Comparison of ENCODE assay signal across 10 mouse cellular contexts in the genomic region with DNA sequence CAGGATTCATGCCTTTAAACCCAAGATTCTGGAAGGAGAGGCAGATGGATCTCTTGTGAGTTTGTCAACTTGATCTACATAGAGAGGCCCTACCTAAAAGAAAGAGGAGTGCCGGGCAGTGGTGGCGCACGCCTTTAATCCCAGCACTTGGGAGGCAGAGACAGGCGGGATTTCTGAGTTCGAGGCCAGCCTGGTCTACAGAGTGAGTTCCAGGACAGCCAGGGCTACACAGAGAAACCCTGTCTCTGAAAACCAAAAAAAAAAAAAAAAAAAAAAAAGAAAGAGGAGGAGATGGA. TPM values are rescaled to one million over a fixed set of nuclear protein-coding genes. Genes with fewer than 3 reads are reported as not detected.
A peak's percentile ranks its signal among the peaks of the same experiment; 100 is the strongest.
DNase-seq lines count a peak whose midpoint lies in the region; ATAC-seq and TF ChIP-seq lines count a peak whose summit lies in the region.
"Not testable (repeated sequence)": the region's sequence is repeated elsewhere in the genome, so short reads cannot be mapped to it uniquely, and the experiment has no call there.
"Had no signal": no experiment of that assay in that cellular context is flagged by ENCODE, and none has a peak within 500 bp of the region (broad histone marks: within the 10 kb centered on the region; RNA-seq: fewer than 3 reads in every experiment).

No protein-coding gene starts in this region.

- H3K27me3 ChIP-seq in embryonic facial prominence, embryonic 14.5 days (replicated peaks; ENCODE audit: control insufficient read depth, insufficient read depth, low read length); hindbrain, embryonic 11.5 days (ENCODE audit: control insufficient read depth, insufficient read depth, low read length); kidney, embryonic 14.5 days (ENCODE audit: control insufficient read depth, insufficient read depth, low read length); liver, embryonic 12.5 days (replicated peaks); midbrain, embryonic 13.5 days; stomach, embryonic 15.5 days (replicated peaks): not testable (repeated sequence)

- H3K27ac ChIP-seq in ES-E14 (ENCODE audit: insufficient read depth, low read depth, low read length, poor library complexity, severe bottlenecking); embryonic facial prominence, embryonic 14.5 days (replicated peaks; ENCODE audit: low read depth, low read length); hindbrain, embryonic 11.5 days (ENCODE audit: low read depth, low read length); kidney, embryonic 14.5 days (ENCODE audit: low read depth, low read length); midbrain, embryonic 13.5 days: not testable (repeated sequence)
- peak overlapping the region; percentile 93 for H3K27ac ChIP-seq in gastrocnemius, adult 2 months
- H3K27ac ChIP-seq in liver, embryonic 12.5 days: peak overlapping the region; percentile 91
- peak overlapping the region; percentile 90; the same call in 1 of the 2 replicates for H3K27ac ChIP-seq in stomach, embryonic 15.5 days

- ATAC-seq in embryonic facial prominence, embryonic 14.5 days (ENCODE audit: low read depth); hindbrain, embryonic 11.5 days (ENCODE audit: low FRiP score); kidney, embryonic 14.5 days (ENCODE audit: low FRiP score, low TSS enrichment); liver, embryonic 12.5 days; midbrain, embryonic 13.5 days; stomach, embryonic 15.5 days (ENCODE audit: insufficient read depth, low FRiP score, low read depth): not testable (repeated sequence)

- not testable (repeated sequence) for H3K9me3 ChIP-seq in ES-E14 (ENCODE audit: control insufficient read depth, insufficient read depth, low read depth, low read length); embryonic facial prominence, embryonic 14.5 days (ENCODE audit: control insufficient read depth, low read length); hindbrain, embryonic 11.5 days (ENCODE audit: control insufficient read depth, low read length); kidney, embryonic 14.5 days (ENCODE audit: control insufficient read depth, low read length); liver, embryonic 12.5 days (replicated peaks); midbrain, embryonic 13.5 days; stomach, embryonic 15.5 days

- TF ChIP-seq CTCF in gastrocnemius, adult 2 months (IDR thresholded peaks at IDR 0.05): not testable (repeated sequence)

- H3K4me1 ChIP-seq in ES-E14 (ENCODE audit: control insufficient read depth in 2 of 2, insufficient read depth in 2 of 2, low read length in 2 of 2, poor library complexity in 1 of 2); embryonic facial prominence, embryonic 14.5 days (ENCODE audit: control insufficient read depth, insufficient read depth, low read length); hindbrain, embryonic 11.5 days (replicated peaks; ENCODE audit: control insufficient read depth, insufficient read depth, low read length); stomach, embryonic 15.5 days: not testable (repeated sequence)
- H3K4me1 ChIP-seq in kidney, embryonic 14.5 days (ENCODE audit: control insufficient read depth, insufficient read depth, low read length): peaks cover 19% of the 10 kb centered on the region; the same call in 1 of the 2 replicates
- peaks cover 70% of the 10 kb centered on the region for H3K4me1 ChIP-seq in liver, embryonic 12.5 days
- H3K4me1 ChIP-seq in midbrain, embryonic 13.5 days (replicated peaks): peaks cover 30% of the 10 kb centered on the region

- not testable (repeated sequence) for DNase-seq in ES-E14 (ENCODE audit: low read depth, low spot score); embryonic facial prominence, embryonic 14.5 days (ENCODE audit: low spot score); gastrocnemius, adult 2 months
- DNase-seq in hindbrain, embryonic 11.5 days (ENCODE audit: low spot score): peak; percentile 3

- not testable (repeated sequence) for H3K9ac ChIP-seq in ES-E14 (ENCODE audit: insufficient read depth, low read depth, low read length, poor library complexity, severe bottlenecking); embryonic facial prominence, embryonic 14.5 days (ENCODE audit: low read depth, low read length); kidney, embryonic 14.5 days (ENCODE audit: low read depth, low read length); stomach, embryonic 15.5 days
- H3K9ac ChIP-seq in hindbrain, embryonic 11.5 days (ENCODE audit: low read depth, low read length): 0 out of 2 replicates have a peak overlapping the region, but pooled peaks have one; percentile 94
- peak overlapping the region; percentile 100 for H3K9ac ChIP-seq in liver, embryonic 12.5 days
- H3K9ac ChIP-seq in midbrain, embryonic 13.5 days (replicated peaks): peak overlapping the region; percentile 94; the same call in 1 of the 2 replicates

- not testable (repeated sequence) for H3K36me3 ChIP-seq in ES-E14 (ENCODE audit: control insufficient read depth, insufficient read depth, low read length, poor library complexity, severe bottlenecking); embryonic facial prominence, embryonic 14.5 days (ENCODE audit: control insufficient read depth, insufficient read depth, low read length); hindbrain, embryonic 11.5 days (ENCODE audit: control insufficient read depth, insufficient read depth, low read length); kidney, embryonic 14.5 days (ENCODE audit: control insufficient read depth, insufficient read depth, low read length); liver, embryonic 12.5 days; midbrain, embryonic 13.5 days; stomach, embryonic 15.5 days

- 75% methylated on average over 5 of the region's 5 CpGs for WGBS in embryonic facial prominence, embryonic 14.5 days
- 77% methylated on average over 5 of the region's 5 CpGs for WGBS in hindbrain, embryonic 11.5 days
- 84% methylated on average over 5 of the region's 5 CpGs for WGBS in kidney, embryonic 14.5 days
- WGBS in liver, embryonic 12.5 days (ENCODE audit: insufficient replicate concordance): 61% methylated on average over 5 of the region's 5 CpGs
- WGBS in midbrain, embryonic 13.5 days: 82% methylated on average over 5 of the region's 5 CpGs
- 70% methylated on average over 5 of the region's 5 CpGs for WGBS in stomach, embryonic 15.5 days

- H3K4me2 ChIP-seq in embryonic facial prominence, embryonic 14.5 days (ENCODE audit: low read depth, low read length): peak overlapping the region; percentile 92; the same call in 1 of the 2 replicates
- H3K4me2 ChIP-seq in hindbrain, embryonic 11.5 days (replicated peaks; ENCODE audit: low read depth, low read length): not testable (repeated sequence)
- H3K4me2 ChIP-seq in kidney, embryonic 14.5 days (replicated peaks; ENCODE audit: low read depth, low read length): peak overlapping the region; percentile 79; the same call in 1 of the 2 replicates
- H3K4me2 ChIP-seq in liver, embryonic 12.5 days: peak overlapping the region; percentile 73
- peak overlapping the region; percentile 89 for H3K4me2 ChIP-seq in midbrain, embryonic 13.5 days (replicated peaks)
- peak overlapping the region; percentile 76; the same call in 1 of the 2 replicates for H3K4me2 ChIP-seq in stomach, embryonic 15.5 days

- peak overlapping the region; percentile 82 to 89; a peak in 3 of 4 replicates for H3K4me3 ChIP-seq in ES-E14 (ENCODE audit: insufficient read depth in 1 of 2, low read depth in 1 of 2, low read length in 2 of 2, poor library complexity in 1 of 2, severe bottlenecking in 1 of 2)
- 0 out of 2 replicates have a peak overlapping the region, but pooled peaks have one; percentile 95 for H3K4me3 ChIP-seq in embryonic facial prominence, embryonic 14.5 days (ENCODE audit: low read depth, low read length)
- H3K4me3 ChIP-seq in gastrocnemius, adult 2 months: peak overlapping the region; percentile 96
- H3K4me3 ChIP-seq in hindbrain, embryonic 11.5 days (ENCODE audit: low read depth, low read length): not testable (repeated sequence)
- peak overlapping the region; percentile 82 for H3K4me3 ChIP-seq in kidney, embryonic 14.5 days (ENCODE audit: low read length)
- H3K4me3 ChIP-seq in liver, embryonic 12.5 days: peak overlapping the region; percentile 98
- H3K4me3 ChIP-seq in midbrain, embryonic 13.5 days (replicated peaks): peak overlapping the region; percentile 95
- 0 out of 2 replicates have a peak overlapping the region, but pooled peaks have one; percentile 91 for H3K4me3 ChIP-seq in stomach, embryonic 15.5 days (replicated peaks)

- in situ Hi-C loops in ES-E14 (cut with MboI; ENCODE audit: low sequenced_read_pairs in 2 of 2, unreplicated experiment in 2 of 2): not testable (repeated sequence)

- intact Hi-C loops in gastrocnemius, adult 2 months (cut with DNase I): not testable (repeated sequence)

RNA-seq across cellular contexts. Expression of a gene that starts 0.7 kb away (rescaled TPM):
- 20.2 and 21.8 TPM in 2 replicates for total RNA-seq in ES-E14 (2012; rRNA removed)
- polyA plus RNA-seq in embryonic facial prominence, embryonic 14.5 days (2014; fragmentation: Nextera tagmentation; extraction: Ambion mirVana): 15.4 and 17.3 TPM in 2 replicates
- total RNA-seq in gastrocnemius, adult 2 months (2021): 10 to 100 TPM; 67.2 to 73.7 TPM
- polyA plus RNA-seq in hindbrain, embryonic 11.5 days (2014; fragmentation: Nextera tagmentation; extraction: Ambion mirVana): 14.9 and 17.4 TPM in 2 replicates
- 16.1 and 19.0 TPM in 2 replicates for polyA plus RNA-seq in kidney, embryonic 14.5 days (2014; fragmentation: Nextera tagmentation; extraction: Ambion mirVana)
- polyA plus RNA-seq in liver, embryonic 12.5 days (2016; fragmentation: Nextera tagmentation; extraction: Ambion mirVana): 17.7 and 18.1 TPM in 2 replicates
- 13.2 and 14.5 TPM in 2 replicates for polyA plus RNA-seq in midbrain, embryonic 13.5 days (2015; fragmentation: Nextera tagmentation; extraction: Ambion mirVana)
- polyA plus RNA-seq in stomach, embryonic 15.5 days (2015; fragmentation: Nextera tagmentation; extraction: Ambion mirVana): 10.1 and 11.1 TPM in 2 replicates

RNA-seq across cellular contexts. Expression of a gene that starts 17.2 kb away (rescaled TPM):
- 7.1 and 8.2 TPM in 2 replicates for total RNA-seq in ES-E14 (2012; rRNA removed)
- 22.3 and 25.9 TPM in 2 replicates for polyA plus RNA-seq in embryonic facial prominence, embryonic 14.5 days (2014; fragmentation: Nextera tagmentation; extraction: Ambion mirVana)
- total RNA-seq in gastrocnemius, adult 2 months (2021): 1 to 10 TPM; 6.4 to 8.6 TPM
- 31.4 and 40.3 TPM in 2 replicates for polyA plus RNA-seq in hindbrain, embryonic 11.5 days (2014; fragmentation: Nextera tagmentation; extraction: Ambion mirVana)
- polyA plus RNA-seq in kidney, embryonic 14.5 days (2014; fragmentation: Nextera tagmentation; extraction: Ambion mirVana): 36.7 and 41.4 TPM in 2 replicates
- 28.4 and 30.8 TPM in 2 replicates for polyA plus RNA-seq in liver, embryonic 12.5 days (2016; fragmentation: Nextera tagmentation; extraction: Ambion mirVana)
- 23.7 and 30.0 TPM in 2 replicates for polyA plus RNA-seq in midbrain, embryonic 13.5 days (2015; fragmentation: Nextera tagmentation; extraction: Ambion mirVana)
- polyA plus RNA-seq in stomach, embryonic 15.5 days (2015; fragmentation: Nextera tagmentation; extraction: Ambion mirVana): 21.7 and 24.1 TPM in 2 replicates

RNA-seq across cellular contexts. Expression of a gene that starts 17.3 kb away (rescaled TPM):
- 10.1 and 12.8 TPM in 2 replicates for total RNA-seq in ES-E14 (2012; rRNA removed)
- polyA plus RNA-seq in embryonic facial prominence, embryonic 14.5 days (2014; fragmentation: Nextera tagmentation; extraction: Ambion mirVana): 23.9 and 24.9 TPM in 2 replicates
- 1 to 10 TPM; 7.1 to 8.8 TPM for total RNA-seq in gastrocnemius, adult 2 months (2021)
- polyA plus RNA-seq in hindbrain, embryonic 11.5 days (2014; fragmentation: Nextera tagmentation; extraction: Ambion mirVana): 24.7 and 25.2 TPM in 2 replicates
- polyA plus RNA-seq in kidney, embryonic 14.5 days (2014; fragmentation: Nextera tagmentation; extraction: Ambion mirVana): 12.1 and 22.2 TPM in 2 replicates
- 18.7 and 19.4 TPM in 2 replicates for polyA plus RNA-seq in liver, embryonic 12.5 days (2016; fragmentation: Nextera tagmentation; extraction: Ambion mirVana)
- polyA plus RNA-seq in midbrain, embryonic 13.5 days (2015; fragmentation: Nextera tagmentation; extraction: Ambion mirVana): 24.1 and 25.0 TPM in 2 replicates
- 19.5 and 19.6 TPM in 2 replicates for polyA plus RNA-seq in stomach, embryonic 15.5 days (2015; fragmentation: Nextera tagmentation; extraction: Ambion mirVana)

RNA-seq across cellular contexts. Expression of a gene that starts 17.3 kb away (rescaled TPM):
- total RNA-seq in ES-E14 (2012; rRNA removed): 0.32 and 0.76 TPM in 2 replicates
- polyA plus RNA-seq in embryonic facial prominence, embryonic 14.5 days (2014; fragmentation: Nextera tagmentation; extraction: Ambion mirVana): 0.17 and 0.41 TPM in 2 replicates
- under 1 TPM; 0.46 to 0.47 TPM for total RNA-seq in gastrocnemius, adult 2 months (2021)
- 0.14 and 0.37 TPM in 2 replicates for polyA plus RNA-seq in hindbrain, embryonic 11.5 days (2014; fragmentation: Nextera tagmentation; extraction: Ambion mirVana)
- 0.12 TPM in 1 of 2 replicates, not detected in the other for polyA plus RNA-seq in kidney, embryonic 14.5 days (2014; fragmentation: Nextera tagmentation; extraction: Ambion mirVana)
- 0.56 and 0.60 TPM in 2 replicates for polyA plus RNA-seq in liver, embryonic 12.5 days (2016; fragmentation: Nextera tagmentation; extraction: Ambion mirVana)
- 0.46 TPM in 1 of 2 replicates, not detected in the other for polyA plus RNA-seq in midbrain, embryonic 13.5 days (2015; fragmentation: Nextera tagmentation; extraction: Ambion mirVana)
- 0.19 and 0.68 TPM in 2 replicates for polyA plus RNA-seq in stomach, embryonic 15.5 days (2015; fragmentation: Nextera tagmentation; extraction: Ambion mirVana)
- total RNA-seq: adrenal gland, adult 8-10 months had no signal

RNA-seq across cellular contexts. Expression of a gene that starts 40.3 kb away (rescaled TPM):
- 0.90 and 1.4 TPM in 2 replicates for total RNA-seq in ES-E14 (2012; rRNA removed)
- polyA plus RNA-seq in embryonic facial prominence, embryonic 14.5 days (2014; fragmentation: Nextera tagmentation; extraction: Ambion mirVana): 0.42 and 0.63 TPM in 2 replicates
- under 1 TPM; 0.23 to 0.73 TPM for total RNA-seq in gastrocnemius, adult 2 months (2021)
- polyA plus RNA-seq in hindbrain, embryonic 11.5 days (2014; fragmentation: Nextera tagmentation; extraction: Ambion mirVana): 0.18 and 0.65 TPM in 2 replicates
- not detected in 2 replicates for polyA plus RNA-seq in kidney, embryonic 14.5 days (2014; fragmentation: Nextera tagmentation; extraction: Ambion mirVana)
- polyA plus RNA-seq in liver, embryonic 12.5 days (2016; fragmentation: Nextera tagmentation; extraction: Ambion mirVana): 1.6 and 1.7 TPM in 2 replicates
- 0.08 and 0.63 TPM in 2 replicates for polyA plus RNA-seq in midbrain, embryonic 13.5 days (2015; fragmentation: Nextera tagmentation; extraction: Ambion mirVana)
- 0.23 and 0.68 TPM in 2 replicates for polyA plus RNA-seq in stomach, embryonic 15.5 days (2015; fragmentation: Nextera tagmentation; extraction: Ambion mirVana)
- total RNA-seq: heart, postnatal 4 days had no signal
